Mouse (Mus musculus) liver, postnatal 0 days (tissue): ENCODE measurements at regions not wholly inside any gene's neighbourhood (a gene's known extent, or its start where the extent isn't known, plus 50 kb on each side); places are given as distances from the start of the nearest gene placed in this dataset.

Source experiments
- CTCF ChIP-seq: sonication (generic); IDR thresholded peaks from 2 replicates; pipeline ENCODE4 v1.5.1; 2016; ENCODE audit warnings: antibody characterized with exemption, low read depth
- EP300 ChIP-seq: IDR thresholded peaks from 2 replicates; pipeline ENCODE4 v1.6.1; 2016; ENCODE audit warnings: antibody characterized with exemption, low read depth, mild to moderate bottlenecking

GRCm38 (mm10) chr6:103028150-103028549 is 455.2 kb upstream of the Cntn3 start:
- TF ChIP-seq CTCF (no peak), EP300 (no peak)
